Mouse (Mus musculus) Muller cell, postnatal 12 days (primary cell): ENCODE measurements around the gene Sik2.

ENCODE experiments used
- DNase-seq: peaks from one replicate; pipeline ENCODE4 v3.0.0-alpha.2; 2015; ENCODE audit errors: inconsistent ontology term

Sik2 gene

GRCm38 (mm10) chr9:51008841-51009655 lies at the start of gene Sik2:
Sik2 (minus strand) TSS chr9:51009073.
- peak; percentile 98 for DNase-seq

GRCm38 (mm10) chr9:51056360-51057324 lies 47.8 kb upstream of the Sik2 start:
- DNase-seq: no peak

- DNase-seq: no peak
Observed at GRCm38 (mm10) chr9:51052180-51052579, 43.3 kb upstream of the Sik2 start.

- no peak for DNase-seq
Observed at GRCm38 (mm10) chr9:51042136-51042535, 33.3 kb upstream of the Sik2 start.

GRCm38 (mm10) chr9:51041491-51041980 lies 32.7 kb upstream of the Sik2 start:
- DNase-seq: no peak

GRCm38 (mm10) chr9:51032785-51033529 lies 24.1 kb upstream of the Sik2 start:
- DNase-seq: peak; percentile 85

GRCm38 (mm10) chr9:51032291-51032690 lies 23.4 kb upstream of the Sik2 start:
- DNase-seq: no peak

- no peak for DNase-seq
Observed at GRCm38 (mm10) chr9:51031603-51032002, 22.7 kb upstream of the Sik2 start.

- no peak for DNase-seq
Observed at GRCm38 (mm10) chr9:51030147-51030546, 21.3 kb upstream of the Sik2 start.

- no peak for DNase-seq
Observed at GRCm38 (mm10) chr9:51026952-51027351, 18.1 kb upstream of the Sik2 start.

GRCm38 (mm10) chr9:51021123-51021795 lies 12.4 kb upstream of the Sik2 start:
- DNase-seq: no peak

GRCm38 (mm10) chr9:51020351-51020750 lies 11.5 kb upstream of the Sik2 start:
- no peak for DNase-seq

- no peak for DNase-seq
Observed at GRCm38 (mm10) chr9:51019670-51020069, 10.8 kb upstream of the Sik2 start.

- peak; percentile 82 for DNase-seq
Observed at GRCm38 (mm10) chr9:51015732-51016131, 6.9 kb upstream of the Sik2 start.

GRCm38 (mm10) chr9:51013644-51014043 lies 4.8 kb upstream of the Sik2 start:
- DNase-seq: no peak

- no peak for DNase-seq
Observed at GRCm38 (mm10) chr9:51009656-51009950, 730 bp upstream of the Sik2 start.

- no peak for DNase-seq
Observed at GRCm38 (mm10) chr9:51008068-51008840, 619 bp downstream of the Sik2 start.

GRCm38 (mm10) chr9:51007726-51008067 lies 1.2 kb downstream of the Sik2 start:
- peak; percentile 12 for DNase-seq

- peak; percentile 36 for DNase-seq
Observed at GRCm38 (mm10) chr9:51006846-51007245, 2.0 kb downstream of the Sik2 start.

GRCm38 (mm10) chr9:51004062-51004461 lies 4.8 kb downstream of the Sik2 start:
- DNase-seq: no peak

GRCm38 (mm10) chr9:50986677-50987076 lies 22.2 kb downstream of the Sik2 start:
- DNase-seq: no peak
